Comparison of ENCODE assay signal across 9 mouse cellular contexts in the genomic region with DNA sequence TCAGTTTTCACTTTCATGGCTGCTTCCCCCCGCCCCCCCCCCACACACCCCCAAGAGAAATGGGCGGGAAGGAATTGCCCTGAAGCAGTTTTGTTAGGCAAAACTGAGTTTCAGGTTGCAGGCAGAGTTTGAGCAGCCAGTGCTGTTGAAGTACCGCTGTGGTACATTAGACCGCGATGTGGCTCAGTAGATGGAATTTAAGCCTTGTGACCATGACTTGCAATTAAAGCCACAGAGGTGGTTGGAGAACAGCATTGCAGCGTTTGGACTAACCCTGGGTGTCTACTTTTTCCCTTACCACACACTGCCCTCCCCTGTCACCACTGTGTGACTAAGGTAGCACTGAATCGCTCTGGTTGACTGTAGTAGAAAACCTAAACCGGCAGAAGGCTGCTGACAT. TPM values are rescaled to one million over a fixed set of nuclear protein-coding genes. Genes with fewer than 3 reads are reported as not detected.
DNase-seq lines count a peak whose midpoint lies in the region; ATAC-seq and TF ChIP-seq lines count a peak whose summit lies in the region.
"Had no signal": no experiment of that assay in that cellular context is flagged by ENCODE, and none has a peak within 500 bp of the region (broad histone marks: within the 10 kb centered on the region; RNA-seq: fewer than 3 reads in every experiment).

No protein-coding gene starts in this region.

- peak; percentile 21 for DNase-seq in 3T3-L1 (ENCODE audit: low read depth, low spot score)
- peak; percentile 59 to 72 for DNase-seq in kidney, postnatal 36 days
- no peak for DNase-seq in thymus, adult 2 months
- no peak for DNase-seq in layer of hippocampus, postnatal 10 days (ENCODE audit: low spot score in 2 of 2)
- DNase-seq in liver, embryonic 11.5 days (ENCODE audit: low spot score): no peak
- DNase-seq in lung, adult 2 months: no peak

- H3K4me2 ChIP-seq in heart, embryonic 13.5 days: peak overlapping the region; percentile 66
- H3K4me2 ChIP-seq in liver, embryonic 11.5 days: no peak overlapping the region

- peak overlapping the region; percentile 82 for H3K9ac ChIP-seq in heart, embryonic 13.5 days
- H3K9ac ChIP-seq in liver, embryonic 11.5 days (ENCODE audit: low read depth, low read length): no peak overlapping the region

- no peaks in the 10 kb centered on the region for H3K9me3 ChIP-seq in heart, embryonic 13.5 days
- H3K9me3 ChIP-seq in liver, embryonic 11.5 days (ENCODE audit: control insufficient read depth, low read length): no peaks in the 10 kb centered on the region

- 41% methylated on average over 8 of the region's 8 CpGs for WGBS in heart, embryonic 13.5 days
- WGBS in thymus, adult 2 months: 7% methylated on average over 8 of the region's 8 CpGs
- 69% methylated on average over 8 of the region's 8 CpGs for WGBS in liver, embryonic 11.5 days
- 59% methylated on average over 8 of the region's 8 CpGs for WGBS in lung, adult 2 months

- no peaks in the 10 kb centered on the region for H3K4me1 ChIP-seq in brown adipose tissue, adult 24 weeks (ENCODE audit: control insufficient read depth, insufficient read depth, insufficient read length, low read length)
- H3K4me1 ChIP-seq in heart, embryonic 13.5 days: peaks cover 35% of the 10 kb centered on the region
- peaks cover 3% of the 10 kb centered on the region for H3K4me1 ChIP-seq in thymus, adult 2 months (replicated peaks; ENCODE audit: control insufficient read depth, insufficient read depth, low read length)
- H3K4me1 ChIP-seq in liver, embryonic 11.5 days (replicated peaks; ENCODE audit: control insufficient read depth, insufficient read depth, low read length): no peaks in the 10 kb centered on the region
- H3K4me1 ChIP-seq in lung, adult 2 months (ENCODE audit: control insufficient read depth, insufficient read depth, low read length): no peaks in the 10 kb centered on the region

- no peaks in the 10 kb centered on the region for H3K36me3 ChIP-seq in heart, embryonic 13.5 days
- no peaks in the 10 kb centered on the region for H3K36me3 ChIP-seq in thymus, adult 2 months (ENCODE audit: control insufficient read depth, insufficient read depth, low read length)
- no peaks in the 10 kb centered on the region for H3K36me3 ChIP-seq in liver, embryonic 11.5 days (ENCODE audit: control insufficient read depth, insufficient read depth, low read length)

- ATAC-seq in heart, embryonic 13.5 days (ENCODE audit: extremely low read depth, insufficient number of reproducible peaks, low FRiP score, low TSS enrichment): no peak
- ATAC-seq in liver, embryonic 11.5 days (replicated peaks; ENCODE audit: low FRiP score): no peak

- no peak overlapping the region for H3K27ac ChIP-seq in brown adipose tissue, adult 24 weeks (replicated peaks; ENCODE audit: low read depth, low read length)
- peak overlapping the region; percentile 95 for H3K27ac ChIP-seq in heart, embryonic 13.5 days (replicated peaks)
- H3K27ac ChIP-seq in thymus, adult 2 months (ENCODE audit: control insufficient read depth, insufficient read depth, low read length): no peak overlapping the region
- H3K27ac ChIP-seq in liver, embryonic 11.5 days (ENCODE audit: low read depth, low read length): no peak overlapping the region

- H3K4me3 ChIP-seq in brown adipose tissue, adult 24 weeks (ENCODE audit: insufficient read depth, low read depth, low read length): peak overlapping the region; percentile 21; the same call in 1 of the 2 replicates
- peak overlapping the region; percentile 60 for H3K4me3 ChIP-seq in heart, embryonic 13.5 days
- H3K4me3 ChIP-seq in thymus, adult 2 months (ENCODE audit: control insufficient read depth, insufficient read depth, low read length): no peak overlapping the region
- no peak overlapping the region for H3K4me3 ChIP-seq in liver, embryonic 11.5 days (ENCODE audit: low read depth, low read length)
- no peak overlapping the region for H3K4me3 ChIP-seq in lung, adult 2 months (replicated peaks; ENCODE audit: extremely low read depth, low read depth, low read length)

- no peaks in the 10 kb centered on the region for H3K27me3 ChIP-seq in heart, embryonic 13.5 days (replicated peaks)
- no peaks in the 10 kb centered on the region for H3K27me3 ChIP-seq in thymus, adult 2 months (ENCODE audit: control insufficient read depth, insufficient read depth, low read length)
- no peaks in the 10 kb centered on the region for H3K27me3 ChIP-seq in liver, embryonic 11.5 days (replicated peaks; ENCODE audit: control insufficient read depth, insufficient read depth, low read length)

- TF ChIP-seq POLR2A in thymus, adult 2 months (IDR thresholded peaks at IDR 0.05; ENCODE audit: control insufficient read depth, extremely low read depth, insufficient read depth, low read length, poor library complexity): no peak
- TF ChIP-seq POLR2A in lung, adult 2 months (IDR thresholded peaks at IDR 0.05; ENCODE audit: borderline replicate concordance, extremely low read depth, low read depth, low read length): no peak

- TF ChIP-seq CTCF in thymus, adult 2 months (IDR thresholded peaks at IDR 0.05; ENCODE audit: borderline replicate concordance, control insufficient read depth, extremely low read depth, insufficient read depth, low read length, poor library complexity): no peak
- no peak for TF ChIP-seq CTCF in lung, adult 2 months (IDR thresholded peaks at IDR 0.05; ENCODE audit: insufficient read depth, low read length)

RNA-seq across cellular contexts. Expression of a gene that starts 0.8 kb away (rescaled TPM):
- polyA plus RNA-seq in brown adipose tissue, adult 24 weeks (2012; ENCODE audit: insufficient read depth, insufficient read length, missing spikeins): 3.1 and 4.8 TPM in 2 replicates
- 8.5 and 8.8 TPM in 2 replicates for polyA plus RNA-seq in heart, embryonic 13.5 days (2015; fragmentation: Nextera tagmentation; extraction: Ambion mirVana)
- 0.96 and 2.3 TPM in 2 replicates for polyA plus RNA-seq in thymus, adult 2 months (2012; rRNA removed)
- total RNA-seq in layer of hippocampus, postnatal 10 days (2021): under 1 TPM in 1 of 2 experiments, not detected in 1; 0.14 TPM
- polyA plus RNA-seq in liver, embryonic 11.5 days (2014; fragmentation: Nextera tagmentation; extraction: Ambion mirVana): 0.04 TPM in 1 of 2 replicates, not detected in the other
- polyA plus RNA-seq in lung, adult 2 months (2012; rRNA removed): 0.46 and 2.0 TPM in 2 replicates
- polyA plus RNA-seq: small intestine, adult 2 months had no signal

RNA-seq across cellular contexts. Expression of a gene that starts 22.1 kb away (rescaled TPM):
- polyA plus RNA-seq in brown adipose tissue, adult 24 weeks (2012; ENCODE audit: insufficient read depth, insufficient read length, missing spikeins): not detected in 2 replicates
- 4.4 and 5.5 TPM in 2 replicates for polyA plus RNA-seq in heart, embryonic 13.5 days (2015; fragmentation: Nextera tagmentation; extraction: Ambion mirVana)
- polyA plus RNA-seq in thymus, adult 2 months (2012; rRNA removed): 2.3 and 2.5 TPM in 2 replicates
- total RNA-seq in layer of hippocampus, postnatal 10 days (2021): 1 to 10 TPM; 2.7 to 2.9 TPM
- polyA plus RNA-seq in liver, embryonic 11.5 days (2014; fragmentation: Nextera tagmentation; extraction: Ambion mirVana): 18.9 and 21.6 TPM in 2 replicates
- 0.11 and 0.13 TPM in 2 replicates for polyA plus RNA-seq in lung, adult 2 months (2012; rRNA removed)

RNA-seq across cellular contexts. Expression of a gene that starts 54.7 kb away (rescaled TPM):
- 5.9 and 7.8 TPM in 2 replicates for polyA plus RNA-seq in brown adipose tissue, adult 24 weeks (2012; ENCODE audit: insufficient read depth, insufficient read length, missing spikeins)
- polyA plus RNA-seq in heart, embryonic 13.5 days (2015; fragmentation: Nextera tagmentation; extraction: Ambion mirVana): 5.5 and 5.8 TPM in 2 replicates
- 118 and 132 TPM in 2 replicates for polyA plus RNA-seq in thymus, adult 2 months (2012; rRNA removed)
- 1 to 10 TPM; 4.3 to 5.8 TPM for total RNA-seq in layer of hippocampus, postnatal 10 days (2021)
- polyA plus RNA-seq in liver, embryonic 11.5 days (2014; fragmentation: Nextera tagmentation; extraction: Ambion mirVana): 5.4 and 8.3 TPM in 2 replicates
- 17.4 and 26.2 TPM in 2 replicates for polyA plus RNA-seq in lung, adult 2 months (2012; rRNA removed)

Comparison
In these comparisons a context has a peak if more than half of its experiments do, and no peak if none do; other contexts are left out.
1. DNase-seq: peak in 3T3-L1 (single experiment) and kidney, postnatal 36 days (2 of 2); none in thymus, adult 2 months (single experiment), layer of hippocampus, postnatal 10 days (0 of 2), liver, embryonic 11.5 days (single experiment) and lung, adult 2 months (single experiment).
2. H3K4me3 ChIP-seq: peak in brown adipose tissue, adult 24 weeks (single experiment) and heart, embryonic 13.5 days (single experiment); none in thymus, adult 2 months (single experiment), liver, embryonic 11.5 days (single experiment) and lung, adult 2 months (single experiment).